Mouse (Mus musculus) monocyte, adult 2 months (primary cell): ENCODE measurements around the gene Drg1.

Source experiments
- DNase-seq, 2 experiments: peaks; one replicate each; pipeline ENCODE4 v3.0.0; 2022; ENCODE audit warnings: low spot score in 2 of 2, low read depth in 1 of 2

Gene Drg1

DNA sequence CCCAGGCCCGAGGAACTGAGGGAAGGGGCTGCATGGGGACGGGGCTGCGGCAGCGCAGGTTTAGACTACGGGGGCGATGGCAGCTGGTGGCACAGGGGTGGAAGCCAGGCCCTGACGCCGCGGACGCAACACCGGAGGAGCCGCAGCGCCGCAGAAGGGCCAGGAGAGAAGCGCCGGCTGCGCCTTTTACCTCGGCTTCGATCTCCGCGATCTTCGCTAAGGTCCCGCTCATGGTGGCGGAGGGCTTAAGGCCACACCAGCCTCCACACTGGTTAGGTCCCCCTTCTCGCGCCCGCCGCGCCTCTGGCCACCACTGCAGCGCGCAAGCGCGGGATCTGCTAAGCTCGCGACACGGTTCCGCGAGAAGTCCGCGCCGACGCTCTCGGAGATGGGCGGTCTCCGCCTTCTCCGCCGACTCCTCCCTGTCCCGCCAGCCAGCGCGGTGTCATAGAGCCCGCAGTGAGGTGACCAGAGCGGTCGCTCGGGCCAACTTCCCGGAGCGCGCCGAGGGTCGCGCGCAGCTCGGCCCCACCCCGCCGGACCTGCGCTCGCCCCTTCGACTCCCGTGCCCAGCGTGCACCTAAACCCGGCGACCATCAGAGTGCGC is at the start of gene Drg1:
TSS of gene Drg1 (minus strand) at position 337 of the 607 bp plus-strand sequence.
- DNase-seq = peak; percentile 67 to 86

DNA sequence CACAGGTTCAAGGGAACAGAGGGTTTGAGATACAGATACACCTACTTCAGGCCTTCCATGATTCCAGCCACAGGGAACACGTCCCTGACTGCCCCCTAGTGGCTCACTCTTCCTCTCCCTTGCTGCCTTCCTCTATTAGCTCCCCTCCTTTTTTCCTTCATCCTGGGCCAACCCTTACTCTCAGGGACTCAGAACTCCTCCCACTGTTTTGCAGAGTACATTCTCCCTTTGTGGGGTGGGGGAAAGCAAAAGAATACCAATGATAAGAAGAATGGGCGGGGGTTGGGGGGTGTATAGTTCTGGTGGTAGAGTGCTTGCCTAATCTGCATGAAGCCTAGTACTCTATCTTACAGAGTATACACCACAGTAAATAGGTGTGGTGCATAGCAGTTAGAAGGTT is 47.9 kb upstream of the Drg1 start:
- no peak for DNase-seq

DNA sequence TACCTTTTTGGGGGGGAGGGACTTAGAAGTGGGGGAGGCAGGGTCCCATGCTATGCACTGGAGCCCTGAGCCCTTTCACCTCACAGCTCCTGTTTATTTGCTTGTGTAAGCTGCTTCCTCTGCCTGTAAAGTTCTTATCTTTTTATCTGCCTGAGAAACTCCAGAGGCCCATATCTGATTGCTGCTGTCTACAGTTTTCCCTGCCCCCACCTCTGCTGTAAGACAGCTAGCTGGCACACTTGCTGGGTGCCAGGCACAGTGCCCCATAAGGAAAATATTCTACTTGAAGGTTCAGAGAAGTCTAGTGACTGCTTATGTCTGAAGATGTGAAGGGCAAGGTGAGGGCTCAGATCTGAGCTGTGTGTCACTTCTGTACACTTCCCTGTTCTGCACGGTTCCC is 47.1 kb upstream of the Drg1 start:
- no peak for DNase-seq

DNA sequence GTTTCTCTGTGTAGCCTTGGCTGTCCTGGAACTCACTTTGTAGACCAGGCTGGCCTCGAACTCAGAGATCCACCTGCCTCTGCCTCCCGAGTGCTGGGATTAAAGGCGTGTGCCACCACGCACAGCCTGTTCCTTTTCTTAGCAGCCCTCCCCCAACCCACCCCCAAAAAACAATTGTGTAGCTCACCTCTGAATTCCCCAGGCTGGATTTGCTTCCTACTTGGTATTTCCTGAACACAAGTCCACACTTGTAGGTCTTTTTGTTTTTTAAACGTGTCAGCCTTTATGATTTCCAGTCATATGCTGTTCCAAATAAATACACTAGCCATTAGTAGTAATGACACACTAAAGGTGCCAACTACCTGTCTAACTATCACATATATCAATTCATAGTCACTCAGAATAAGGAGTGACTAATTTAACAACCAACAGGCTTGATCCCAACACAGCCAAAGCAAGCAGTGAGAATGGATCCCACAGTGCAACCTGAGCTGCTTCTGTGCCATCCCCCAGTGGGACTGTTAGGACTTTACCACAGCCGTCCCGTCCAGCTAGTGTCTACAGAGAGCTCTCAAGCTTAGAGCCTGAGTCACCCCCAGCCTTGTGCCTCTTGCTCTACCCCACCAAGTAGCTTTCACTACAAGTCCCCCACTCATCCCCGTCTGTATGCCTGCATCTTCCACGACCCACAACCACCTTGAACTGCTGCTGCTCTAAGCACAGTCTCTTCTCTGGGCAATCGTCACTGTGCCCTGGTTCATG is 45.6 kb upstream of the Drg1 start:
- no peak for DNase-seq

DNA sequence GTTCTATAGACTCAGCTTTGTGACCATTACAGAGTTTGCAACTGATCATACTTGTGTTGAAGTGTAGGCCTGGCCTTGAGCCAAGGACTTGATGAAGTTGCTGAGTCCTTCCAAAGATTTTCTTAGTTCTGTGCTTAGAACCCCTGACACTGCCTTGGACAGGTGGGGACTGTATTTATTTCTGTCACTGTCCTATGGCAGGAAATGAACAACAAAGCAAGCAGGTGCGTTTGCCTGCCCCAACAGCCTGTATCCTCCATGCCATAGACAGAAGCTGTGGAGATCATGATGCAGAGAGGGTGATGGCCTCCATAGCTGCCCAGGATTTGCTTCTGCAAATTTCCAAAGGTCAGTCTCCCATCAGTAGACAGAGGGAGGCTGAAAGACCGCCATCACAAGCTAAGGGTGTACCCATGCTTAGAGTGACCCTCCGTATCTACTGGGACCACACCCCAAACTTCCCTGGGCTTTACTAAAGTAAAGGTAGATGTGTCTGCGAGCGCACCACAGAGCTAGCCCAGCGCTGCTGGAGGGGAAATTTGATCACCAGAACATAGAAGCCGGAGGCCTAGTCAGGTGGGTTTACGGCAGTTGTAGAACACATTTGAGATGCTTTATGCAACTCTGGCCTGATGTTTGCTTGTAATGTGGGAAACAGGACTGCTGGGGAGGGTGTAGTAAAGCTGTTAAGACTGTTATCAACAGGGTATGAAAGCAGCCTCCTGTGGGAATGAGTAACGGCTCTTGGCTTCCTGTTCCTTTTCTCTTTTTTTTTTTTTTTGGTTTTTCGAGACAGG is 44.8 kb upstream of the Drg1 start:
- no peak for DNase-seq

DNA sequence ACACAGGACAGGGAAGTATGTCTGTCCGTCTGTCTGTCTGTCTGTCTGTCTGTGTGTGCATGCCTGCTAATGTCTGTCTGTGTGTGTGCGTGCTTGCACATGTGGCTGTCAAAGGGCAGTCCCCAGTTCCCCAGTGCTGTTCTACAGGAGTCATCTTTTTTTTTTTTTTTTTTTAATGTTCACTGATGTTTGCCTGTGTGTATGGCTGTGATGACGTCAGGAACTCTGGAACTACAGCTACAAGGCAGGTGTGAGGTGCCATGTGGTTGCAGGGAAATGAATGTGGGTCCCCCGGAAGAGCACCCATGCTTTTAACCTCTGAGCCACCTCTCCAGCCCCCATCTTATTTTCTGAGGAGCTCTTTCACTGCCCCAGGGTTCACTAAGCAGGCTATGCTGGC is 43.7 kb upstream of the Drg1 start:
- DNase-seq = no peak

DNA sequence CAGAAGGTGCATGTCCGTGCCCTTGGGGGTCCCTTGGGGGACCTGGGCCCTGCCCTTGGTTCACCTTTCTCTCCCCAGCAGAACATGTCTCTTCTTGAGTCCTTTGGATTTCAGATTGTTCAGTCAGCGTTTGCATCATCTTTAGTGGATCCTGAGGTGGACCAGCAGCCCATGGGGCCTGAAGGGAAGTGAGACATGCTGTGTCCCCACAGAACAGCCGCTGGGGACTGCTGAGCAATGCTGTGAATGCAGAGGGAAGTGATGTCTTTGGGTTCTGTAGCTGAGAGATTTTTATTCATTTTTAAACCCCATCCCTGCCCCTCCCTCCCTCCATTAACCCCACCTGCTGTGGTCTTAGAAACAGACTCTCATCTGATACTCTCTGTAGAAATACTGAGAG is 41.7 kb upstream of the Drg1 start:
- no peak for DNase-seq

DNA sequence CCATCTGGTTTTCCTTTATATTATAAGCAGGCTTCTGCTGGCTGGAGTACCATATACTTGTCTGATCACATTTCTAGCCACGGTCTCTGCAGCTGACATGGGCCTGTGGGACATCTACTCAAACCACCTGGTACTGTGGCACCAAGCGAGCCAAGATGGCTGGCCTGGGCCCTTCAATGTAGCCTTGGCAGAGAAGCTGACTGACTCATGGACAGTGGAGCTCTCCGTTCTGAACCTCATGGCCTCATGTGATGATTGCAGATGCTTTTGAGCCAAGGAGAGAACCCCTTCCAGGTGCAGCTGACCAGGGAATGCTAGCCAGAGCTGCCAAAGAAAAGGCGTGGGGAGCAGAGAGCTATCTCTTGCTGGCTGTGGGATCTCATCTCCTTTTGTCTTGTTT is 39.6 kb upstream of the Drg1 start:
- no peak for DNase-seq

DNA sequence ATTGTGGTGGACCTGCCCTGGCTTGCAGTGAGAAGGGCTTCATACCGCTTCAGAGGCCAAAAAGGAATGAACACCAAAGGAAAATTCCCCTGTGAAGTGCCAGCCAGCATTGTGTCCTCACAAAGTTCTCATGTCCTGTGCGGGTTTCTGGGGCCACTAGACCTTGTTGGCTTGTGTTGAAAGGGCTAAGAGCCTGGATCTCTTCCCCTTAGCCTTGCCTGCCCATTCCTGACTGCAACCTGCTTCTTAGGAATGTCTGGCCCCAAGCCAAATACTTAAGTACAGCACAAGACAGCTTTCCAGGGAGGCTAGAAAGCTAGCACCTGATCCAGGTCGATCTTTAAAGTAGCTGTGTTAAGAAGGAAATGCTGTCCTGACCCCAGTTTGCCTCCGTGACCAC is 36.6 kb upstream of the Drg1 start:
- no peak for DNase-seq

DNA sequence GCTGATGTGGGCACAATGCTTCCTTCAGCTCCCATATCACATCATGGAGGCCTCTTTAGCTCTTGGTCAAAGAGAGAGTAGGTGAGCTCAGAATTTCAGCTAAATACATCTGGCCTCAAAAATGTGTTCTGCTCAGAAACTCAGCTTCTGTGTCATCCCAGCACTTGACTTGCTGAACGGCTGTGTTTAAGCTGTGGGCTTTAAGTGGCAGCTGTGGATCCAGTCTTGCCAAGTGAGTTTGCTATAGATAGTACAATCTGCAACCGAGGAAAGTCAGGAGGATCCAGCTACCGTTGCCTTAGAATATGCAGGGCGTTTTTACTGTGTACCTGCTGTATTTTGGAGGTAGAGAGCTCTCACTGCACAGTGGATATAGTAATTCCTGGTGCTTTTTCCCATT is 36.2 kb upstream of the Drg1 start:
- no peak for DNase-seq

DNA sequence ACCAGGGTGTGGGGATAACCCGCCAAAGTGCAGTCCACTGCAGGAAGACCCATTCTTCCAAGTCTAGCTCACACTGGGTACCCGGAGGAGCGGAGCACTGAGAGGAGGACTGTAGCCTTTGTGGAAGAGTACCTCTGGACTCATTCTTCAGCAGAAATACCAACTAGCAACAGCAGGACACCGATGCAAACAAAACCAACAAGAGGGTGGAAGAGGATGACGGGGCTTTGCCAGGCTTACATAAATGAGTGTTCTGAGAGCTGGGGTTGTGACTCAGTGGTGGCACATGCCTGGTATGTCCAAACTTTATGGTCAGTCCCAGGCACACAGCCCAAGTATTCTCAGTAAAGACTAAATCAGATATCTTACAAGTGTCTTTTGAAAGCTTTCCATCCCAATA is 34.9 kb upstream of the Drg1 start:
- no peak for DNase-seq

DNA sequence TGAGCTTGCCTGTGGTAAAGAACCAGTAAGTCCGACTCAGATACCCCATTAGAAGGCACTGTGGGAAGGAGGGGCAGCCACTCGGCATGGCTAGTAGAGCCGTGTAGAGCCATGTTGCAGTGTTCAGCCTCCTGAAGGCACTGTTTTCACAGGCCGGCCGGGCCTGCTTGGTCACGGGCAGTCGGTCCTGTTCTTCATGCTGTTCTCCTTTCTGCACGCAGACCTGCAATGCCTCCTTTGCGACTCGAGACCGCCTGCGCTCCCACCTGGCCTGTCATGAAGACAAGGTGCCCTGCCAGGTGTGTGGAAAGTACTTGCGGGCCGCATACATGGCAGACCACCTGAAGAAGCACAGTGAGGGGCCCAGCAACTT is 32.6 kb upstream of the Drg1 start:
- DNase-seq = no peak

DNA sequence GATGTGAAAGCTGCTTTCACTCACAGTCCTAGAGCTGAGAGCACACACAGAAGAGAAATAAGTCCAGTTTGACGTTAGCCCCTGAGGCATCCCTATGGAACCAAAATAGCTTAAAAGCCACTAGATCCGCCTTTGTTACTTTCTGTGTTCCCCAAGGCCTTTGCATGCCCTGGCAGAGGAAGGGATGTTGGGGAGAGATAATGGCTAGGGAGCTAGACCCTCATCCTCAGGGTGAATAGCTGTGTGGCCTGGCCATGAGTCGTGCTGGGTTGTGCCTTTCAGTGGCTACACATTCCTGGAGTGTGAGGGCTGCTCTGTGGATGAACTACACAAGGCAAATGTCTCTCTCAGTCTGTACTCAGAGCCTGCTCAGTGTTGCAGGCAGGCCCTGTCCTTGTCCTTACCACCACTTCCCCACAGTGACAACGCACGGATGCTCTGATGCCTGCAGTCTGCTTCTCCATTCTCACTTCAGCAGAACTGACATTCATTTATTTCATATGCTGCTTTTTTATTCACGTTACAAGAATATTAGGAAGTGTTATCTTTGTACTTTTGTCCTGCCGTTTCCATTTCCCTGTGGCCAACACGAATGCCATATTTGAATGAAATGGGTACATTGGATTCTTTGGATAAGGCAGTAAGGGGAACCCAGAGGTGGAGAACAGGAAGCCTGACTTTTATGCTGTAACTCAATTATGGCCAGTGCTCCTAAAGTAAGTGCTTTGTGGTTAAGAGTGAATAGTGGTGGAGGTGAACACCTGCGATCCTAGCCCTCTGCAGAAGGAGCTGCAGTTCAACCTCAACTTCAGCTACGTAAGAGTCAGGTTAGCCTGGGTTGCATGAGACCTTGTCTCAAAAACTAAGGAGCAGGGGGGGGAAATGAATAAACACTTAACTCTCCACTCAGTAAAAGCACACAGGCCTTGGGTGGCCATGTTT is 31.9 kb upstream of the Drg1 start:
- no peak for DNase-seq

DNA sequence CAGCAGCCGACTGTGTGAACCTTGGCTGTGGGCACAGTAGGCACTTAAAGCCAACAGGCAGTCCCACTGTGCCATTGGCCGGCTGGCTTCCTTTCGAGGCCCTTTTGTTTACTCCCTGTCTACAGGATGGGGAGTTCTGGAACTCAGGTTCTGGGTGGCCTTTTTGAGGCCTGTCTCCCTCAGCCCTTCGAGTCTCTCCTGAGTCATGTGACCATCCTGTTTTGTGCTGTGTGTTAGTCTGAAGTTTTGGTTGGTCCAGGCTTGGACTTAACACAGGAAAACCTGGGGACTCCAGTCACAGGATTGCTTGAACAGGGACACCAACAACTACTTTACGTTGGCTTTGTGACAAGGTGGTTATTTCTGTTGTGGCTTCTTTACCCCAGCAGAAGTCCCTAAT is 29.8 kb upstream of the Drg1 start:
- no peak for DNase-seq

DNA sequence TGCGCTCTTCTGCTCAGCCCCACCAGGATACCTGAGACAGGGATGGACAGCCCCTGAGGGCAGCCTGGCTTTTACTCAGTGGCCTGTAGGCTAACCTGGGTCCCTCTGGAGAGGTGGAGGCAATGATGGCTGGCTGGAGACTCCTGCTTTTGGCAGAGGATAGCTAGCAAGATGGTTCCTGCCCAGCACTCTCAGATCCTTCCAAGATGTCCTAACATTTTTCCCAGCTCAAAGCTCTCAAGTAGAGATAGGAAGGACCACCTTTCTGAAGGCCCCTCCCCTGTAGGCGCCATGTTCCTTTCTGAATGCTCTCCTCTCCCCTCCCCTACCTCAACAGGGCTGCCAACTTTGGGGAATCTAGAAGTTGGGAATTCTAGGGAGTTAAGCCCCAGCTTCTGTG is 28.4 kb upstream of the Drg1 start:
- no peak for DNase-seq

DNA sequence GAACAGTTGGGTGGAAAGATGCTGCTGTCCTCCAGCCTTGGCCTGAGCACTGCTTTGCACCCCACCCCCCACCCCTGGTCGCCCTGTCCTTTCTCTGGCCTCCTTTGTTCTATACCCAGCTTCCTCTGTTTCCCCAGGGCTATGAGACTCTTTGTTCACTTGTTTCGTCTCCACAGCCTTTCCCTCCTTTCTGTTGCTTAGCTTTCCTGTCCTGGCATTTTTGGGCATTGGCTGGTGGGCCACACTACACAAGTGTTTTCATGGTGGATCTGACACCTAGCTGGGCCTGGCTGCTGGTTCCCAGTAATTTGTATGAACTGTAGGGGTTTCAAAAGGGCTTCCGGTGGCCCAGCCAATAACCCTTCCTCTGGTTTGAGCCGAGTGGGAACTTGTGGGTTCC is 27.1 kb upstream of the Drg1 start:
- DNase-seq = no peak

DNA sequence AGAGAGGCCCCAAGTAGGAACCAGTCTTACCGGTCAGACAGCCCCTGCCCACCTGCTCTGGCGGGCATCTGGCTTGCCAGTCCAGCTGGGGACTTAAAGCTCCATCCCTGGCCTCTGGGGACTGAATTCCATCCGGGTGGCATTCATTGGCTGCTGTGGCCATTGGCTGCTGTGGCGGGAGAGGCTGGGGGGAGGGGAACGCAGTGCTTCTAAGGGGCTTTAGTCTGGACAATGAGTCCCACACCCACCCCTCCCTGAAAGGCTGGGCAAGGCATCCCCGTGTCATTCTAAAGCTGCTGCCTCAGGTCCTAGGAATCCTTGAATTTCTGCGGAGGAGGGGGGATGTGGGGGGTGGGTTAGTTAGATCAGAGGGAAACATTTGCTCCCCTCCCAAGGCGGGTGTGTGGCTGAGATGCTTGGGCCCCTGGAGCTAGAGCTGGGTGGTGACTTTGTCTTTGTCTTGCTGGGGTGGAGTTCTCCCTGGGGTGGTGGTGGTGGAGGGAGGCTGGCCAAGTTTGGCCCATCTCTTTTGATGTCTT is 26.6 kb upstream of the Drg1 start:
- no peak for DNase-seq

DNA sequence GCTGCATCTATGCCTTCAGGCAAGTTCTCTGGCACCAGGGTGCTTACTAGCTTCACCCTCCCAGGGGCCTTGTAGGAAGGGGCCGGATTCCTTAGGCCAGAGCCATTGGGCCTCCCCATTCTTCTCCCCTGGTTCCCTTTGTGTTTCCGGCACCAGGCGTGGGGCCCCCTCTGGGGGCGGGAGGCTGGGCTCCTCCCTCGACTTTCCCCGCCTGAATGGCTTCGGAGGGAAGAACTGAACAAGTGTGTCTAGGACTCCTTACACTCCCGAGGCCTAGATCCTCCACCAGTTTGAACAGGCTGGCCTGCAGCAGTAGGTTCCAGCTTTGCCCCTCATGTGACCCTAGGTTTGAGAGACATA is 25.8 kb upstream of the Drg1 start:
- peak; percentile 14 to 41 for DNase-seq

DNA sequence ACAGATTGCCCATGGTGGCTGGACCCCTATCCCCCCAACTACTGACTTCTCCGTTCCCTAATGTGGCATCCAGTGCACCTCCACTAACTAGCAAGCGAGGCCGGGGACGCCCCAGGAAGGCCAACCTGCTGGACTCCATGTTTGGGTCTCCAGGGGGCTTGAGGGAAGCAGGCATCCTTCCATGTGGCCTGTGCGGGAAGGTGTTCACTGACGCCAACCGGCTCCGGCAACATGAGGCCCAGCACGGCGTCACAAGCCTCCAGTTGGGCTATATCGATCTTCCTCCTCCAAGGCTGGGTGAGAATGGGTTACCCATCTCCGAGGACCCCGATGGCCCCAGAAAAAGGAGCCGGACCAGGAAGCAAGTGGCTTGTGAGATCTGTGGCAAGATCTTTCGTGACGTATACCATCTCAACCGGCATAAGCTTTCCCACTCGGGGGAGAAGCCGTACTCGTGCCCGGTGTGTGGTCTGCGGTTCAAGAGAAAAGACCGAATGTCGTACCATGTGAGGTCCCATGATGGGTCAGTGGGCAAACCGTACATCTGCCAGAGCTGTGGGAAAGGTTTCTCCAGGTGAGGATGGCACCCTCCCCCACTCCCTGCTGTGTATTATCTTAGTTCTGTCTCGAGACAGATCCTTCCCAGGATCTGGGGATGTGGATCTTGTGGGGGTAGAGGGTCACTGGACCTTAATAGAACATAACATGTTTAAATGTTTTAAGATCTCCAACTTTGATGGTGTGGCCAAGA is 25.3 kb upstream of the Drg1 start:
- DNase-seq = peak in 1 of 2 experiments; percentile 28

DNA sequence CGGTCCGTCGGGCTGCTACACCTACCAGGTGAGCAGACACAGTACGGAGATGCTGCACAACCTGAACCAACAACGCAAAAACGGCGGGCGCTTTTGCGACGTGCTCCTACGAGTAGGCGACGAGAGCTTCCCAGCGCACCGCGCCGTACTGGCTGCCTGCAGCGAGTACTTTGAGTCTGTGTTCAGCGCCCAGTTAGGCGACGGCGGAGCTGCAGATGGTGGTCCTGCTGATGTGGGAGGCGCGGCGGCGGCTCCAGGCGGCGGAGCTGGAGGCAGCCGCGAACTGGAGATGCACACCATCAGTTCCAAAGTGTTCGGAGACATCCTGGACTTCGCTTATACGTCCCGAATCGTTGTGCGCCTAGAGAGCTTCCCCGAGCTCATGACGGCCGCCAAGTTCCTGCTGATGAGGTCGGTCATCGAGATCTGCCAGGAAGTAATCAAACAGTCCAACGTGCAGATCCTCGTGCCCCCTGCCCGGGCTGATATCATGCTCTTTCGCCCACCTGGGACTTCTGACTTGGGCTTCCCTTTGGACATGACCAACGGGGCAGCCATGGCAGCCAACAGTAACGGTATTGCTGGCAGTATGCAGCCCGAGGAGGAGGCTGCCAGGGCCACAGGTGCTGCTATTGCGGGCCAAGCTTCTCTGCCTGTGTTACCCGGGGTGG is 24.6 kb upstream of the Drg1 start:
- DNase-seq = peak; percentile 10 to 15
